Mouse (Mus musculus) layer of hippocampus, adult 11-12 months (tissue): ENCODE data around the gene Sorbs1.
A peak's percentile ranks its signal among the peaks of the same experiment; 100 is the strongest.

Source experiments
- DNase-seq: peaks from one replicate; pipeline ENCODE4 v3.0.0; 2022; ENCODE audit warnings: low spot score

Sorbs1 gene

GRCm38 (mm10) chr19:40346232-40346844 is 167.2 kb downstream of the Sorbs1 start:
- DNase-seq, result no peak

GRCm38 (mm10) chr19:40345684-40346083 is 167.9 kb downstream of the Sorbs1 start:
- DNase-seq, result peak; percentile 50

- peak; percentile 83 for DNase-seq
Observed at GRCm38 (mm10) chr19:40343018-40343417, 170.6 kb downstream of the Sorbs1 start.

GRCm38 (mm10) chr19:40341141-40341540 is 172.4 kb downstream of the Sorbs1 start:
- DNase-seq, result no peak

- DNase-seq, result no peak
Observed at GRCm38 (mm10) chr19:40336694-40337093, 176.9 kb downstream of the Sorbs1 start.

- DNase-seq, result no peak
Observed at GRCm38 (mm10) chr19:40333905-40334304, 179.7 kb downstream of the Sorbs1 start.

GRCm38 (mm10) chr19:40333081-40333480 is 180.5 kb downstream of the Sorbs1 start:
- DNase-seq, result no peak

GRCm38 (mm10) chr19:40332303-40332702 is 181.3 kb downstream of the Sorbs1 start:
- no peak for DNase-seq

GRCm38 (mm10) chr19:40331846-40332245 is 181.7 kb downstream of the Sorbs1 start:
- no peak for DNase-seq

GRCm38 (mm10) chr19:40326126-40326525 is 187.5 kb downstream of the Sorbs1 start:
- no peak for DNase-seq

- no peak for DNase-seq
Observed at GRCm38 (mm10) chr19:40325381-40325780, 188.2 kb downstream of the Sorbs1 start.

- DNase-seq, result no peak
Observed at GRCm38 (mm10) chr19:40322226-40322625, 191.4 kb downstream of the Sorbs1 start.

GRCm38 (mm10) chr19:40319199-40319598 is 194.4 kb downstream of the Sorbs1 start:
- no peak for DNase-seq

GRCm38 (mm10) chr19:40318511-40318910 is 195.1 kb downstream of the Sorbs1 start:
- DNase-seq, result no peak

GRCm38 (mm10) chr19:40317001-40317400 is 196.6 kb downstream of the Sorbs1 start:
- no peak for DNase-seq

GRCm38 (mm10) chr19:40314252-40314651 is 199.3 kb downstream of the Sorbs1 start:
- DNase-seq, result no peak

- DNase-seq, result no peak
Observed at GRCm38 (mm10) chr19:40311631-40312030, 201.9 kb downstream of the Sorbs1 start.

GRCm38 (mm10) chr19:40310410-40311130 is 203.0 kb downstream of the Sorbs1 start:
- DNase-seq, result no peak

- no peak for DNase-seq
Observed at GRCm38 (mm10) chr19:40309911-40310310, 203.7 kb downstream of the Sorbs1 start.

GRCm38 (mm10) chr19:40307550-40307949 is 206.0 kb downstream of the Sorbs1 start:
- no peak for DNase-seq

- no peak for DNase-seq
Observed at GRCm38 (mm10) chr19:40306631-40307030, 206.9 kb downstream of the Sorbs1 start.

GRCm38 (mm10) chr19:40305456-40305855 is 208.1 kb downstream of the Sorbs1 start:
- DNase-seq, result no peak

- DNase-seq, result no peak
Observed at GRCm38 (mm10) chr19:40302916-40303315, 210.7 kb downstream of the Sorbs1 start.

GRCm38 (mm10) chr19:40302477-40302876 is 211.1 kb downstream of the Sorbs1 start:
- DNase-seq, result no peak
